Mouse (Mus musculus): ENCODE data around the gene Mrps11. TPM values are rescaled to one million over a fixed set of nuclear protein-coding genes. Genes with fewer than 3 reads are reported as not detected.

The Mrps11 gene
- polyA plus RNA-seq, 1 experiment: 60.6 TPM

DNA sequence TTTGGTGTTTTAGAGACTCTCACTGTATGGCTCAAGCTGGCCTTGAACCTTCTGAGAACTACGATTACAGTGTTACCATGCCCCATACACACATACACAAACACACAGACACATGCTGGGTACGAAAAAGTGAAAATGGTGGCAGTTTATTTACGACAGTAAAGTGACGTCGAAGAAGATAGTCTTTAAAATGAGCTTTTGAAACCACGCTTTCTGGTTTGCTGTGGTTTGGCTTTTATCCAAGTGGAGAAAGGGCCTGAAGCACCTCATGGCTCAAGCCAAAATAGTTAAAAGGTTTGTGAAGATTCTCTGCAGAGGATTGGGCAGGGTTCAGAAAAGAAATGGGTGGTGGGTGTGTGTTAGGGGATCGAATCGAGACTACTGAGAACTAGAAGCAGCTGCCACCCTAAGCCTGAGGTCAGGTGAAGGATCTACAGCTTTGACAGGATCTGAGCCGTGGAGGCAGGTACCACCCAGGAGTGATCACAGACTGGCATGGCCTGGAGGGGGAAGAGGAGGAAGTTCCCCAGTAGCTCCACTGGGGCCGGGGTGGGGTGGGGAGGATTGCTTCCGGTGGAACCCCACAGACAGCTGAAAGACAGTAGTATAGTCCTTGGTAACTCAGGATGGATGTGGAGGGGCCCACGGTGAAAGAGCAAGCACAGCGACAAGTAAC, 11.1 kb downstream of the Mrps11 start:
- Histone ChIP-seq H3K27ac (ENCODE audit: insufficient read depth, low read depth, low read length) (no peak overlapping the region), H3K27me3 (replicated peaks; ENCODE audit: control insufficient read depth, insufficient read depth, low read length) (no peaks in the 10 kb centered on the region), H3K36me3 (ENCODE audit: control insufficient read depth, insufficient read depth, low read length) (no peaks in the 10 kb centered on the region), H3K4me3 (ENCODE audit: insufficient read depth, low read depth, low read length) (no peak overlapping the region), H3K4me1 (ENCODE audit: control insufficient read depth, insufficient read depth, low read length) (no peaks in the 10 kb centered on the region)
- WGBS: 82% methylated on average over 13 of the region's 13 CpGs
- TF ChIP-seq CTCF (conservative IDR thresholded peaks at IDR 0.05; ENCODE audit: insufficient read depth, insufficient read length, low read depth, low read length) (no peak), POLR2A (IDR thresholded peaks at IDR 0.05; ENCODE audit: low read depth, low read length) (no peak)
- DNase-seq: no peak

DNA sequence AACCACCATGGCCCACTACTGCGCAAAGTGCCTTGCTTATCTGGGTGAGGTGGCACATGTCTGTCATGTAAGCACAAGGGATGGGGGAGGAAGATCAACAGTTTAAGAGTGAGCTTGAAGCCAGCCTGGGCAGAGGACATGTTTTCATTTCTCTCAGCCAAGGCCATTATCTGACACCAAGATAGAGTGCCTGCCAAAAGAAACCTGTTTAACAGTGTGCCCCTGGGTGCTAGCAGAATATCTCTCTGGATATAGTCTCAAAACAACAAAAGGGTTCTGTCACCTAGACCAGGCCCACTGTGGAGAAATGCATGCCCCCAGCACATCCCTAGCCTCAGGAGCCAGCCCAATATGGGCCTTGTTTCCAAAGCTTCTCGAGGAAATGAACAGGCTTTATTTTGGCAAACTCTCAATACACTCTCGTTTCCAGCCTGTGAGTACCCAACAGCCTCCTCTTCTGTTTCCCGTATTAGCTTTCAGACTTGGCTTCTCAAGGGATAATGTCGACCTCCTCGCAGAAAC, 11.7 kb downstream of the Mrps11 start:
- no peak for TF ChIP-seq CTCF (conservative IDR thresholded peaks at IDR 0.05; ENCODE audit: insufficient read depth, insufficient read length, low read depth, low read length)
- TF ChIP-seq POLR2A (IDR thresholded peaks at IDR 0.05; ENCODE audit: low read depth, low read length): no peak
- Histone ChIP-seq H3K36me3 (ENCODE audit: control insufficient read depth, insufficient read depth, low read length) (no peaks in the 10 kb centered on the region), H3K27ac (ENCODE audit: insufficient read depth, low read depth, low read length) (no peak overlapping the region), H3K27me3 (replicated peaks; ENCODE audit: control insufficient read depth, insufficient read depth, low read length) (no peaks in the 10 kb centered on the region), H3K4me1 (ENCODE audit: control insufficient read depth, insufficient read depth, low read length) (no peaks in the 10 kb centered on the region), H3K4me3 (ENCODE audit: insufficient read depth, low read depth, low read length) (no peak overlapping the region)
- DNase-seq: no peak
- WGBS: 65% methylated on average over 6 of the region's 6 CpGs

DNA sequence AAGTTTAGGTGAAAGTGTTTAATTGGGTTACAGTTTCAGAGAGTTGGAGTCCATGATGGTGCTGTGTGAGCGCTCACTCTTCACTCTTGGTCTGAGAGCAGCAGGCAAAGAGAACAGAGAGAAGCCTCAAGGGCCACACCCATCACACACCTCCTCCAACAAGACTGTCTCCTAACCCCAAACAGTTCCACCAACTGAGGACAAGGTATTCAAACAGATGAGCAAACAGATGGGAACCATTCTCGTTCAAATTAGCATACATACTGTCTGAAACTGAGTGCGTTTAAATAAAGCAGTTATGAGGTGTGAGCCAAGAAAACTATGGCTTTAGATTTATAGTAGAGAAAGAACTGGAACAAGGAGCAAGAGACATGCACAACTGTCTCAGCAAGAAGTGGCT, 13.7 kb downstream of the Mrps11 start:
- H3K36me3 ChIP-seq (ENCODE audit: control insufficient read depth, insufficient read depth, low read length): no peaks in the 10 kb centered on the region
- H3K27me3 ChIP-seq (replicated peaks; ENCODE audit: control insufficient read depth, insufficient read depth, low read length): no peaks in the 10 kb centered on the region
- no peak overlapping the region for H3K27ac ChIP-seq (ENCODE audit: insufficient read depth, low read depth, low read length)
- H3K4me1 ChIP-seq (ENCODE audit: control insufficient read depth, insufficient read depth, low read length): no peaks in the 10 kb centered on the region
- WGBS: 85% methylated on average over 3 of the region's 3 CpGs
- TF ChIP-seq POLR2A (IDR thresholded peaks at IDR 0.05; ENCODE audit: low read depth, low read length): no peak
- no peak for TF ChIP-seq CTCF (conservative IDR thresholded peaks at IDR 0.05; ENCODE audit: insufficient read depth, insufficient read length, low read depth, low read length)
- DNase-seq: no peak
- no peak overlapping the region for H3K4me3 ChIP-seq (ENCODE audit: insufficient read depth, low read depth, low read length)

DNA sequence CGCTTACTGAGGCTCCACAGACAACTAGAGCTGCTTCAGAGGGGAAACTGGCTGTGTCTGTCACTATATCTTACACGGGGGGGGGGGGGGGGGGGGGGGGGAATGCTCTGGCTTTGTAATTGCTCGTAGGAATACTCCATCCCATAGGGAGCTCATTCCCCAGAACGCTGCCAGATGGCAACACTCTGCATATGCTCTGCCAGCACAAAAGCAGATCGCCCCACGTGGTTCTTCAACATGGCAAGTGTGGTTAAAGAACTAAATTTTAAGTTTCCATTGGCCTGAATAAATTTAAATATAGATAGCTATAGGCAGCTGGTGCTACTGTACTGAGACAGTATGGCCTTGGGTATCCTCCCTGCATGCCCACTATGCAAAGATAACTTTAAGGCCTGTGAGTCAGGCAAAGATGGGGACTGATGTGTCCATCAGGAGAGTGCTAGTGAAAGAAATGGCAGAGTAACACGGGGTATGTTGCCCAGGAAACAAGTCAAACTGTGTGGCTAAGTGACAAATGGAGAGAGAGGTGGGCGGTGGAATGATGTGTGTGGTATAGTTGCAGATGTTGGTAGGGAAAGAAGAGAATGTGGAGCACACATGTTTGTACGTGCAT, 15.0 kb downstream of the Mrps11 start:
- DNase-seq: no peak
- H3K27me3 ChIP-seq (replicated peaks; ENCODE audit: control insufficient read depth, insufficient read depth, low read length): no peaks in the 10 kb centered on the region
- H3K4me1 ChIP-seq (ENCODE audit: control insufficient read depth, insufficient read depth, low read length): no peaks in the 10 kb centered on the region
- no peak overlapping the region for H3K4me3 ChIP-seq (ENCODE audit: insufficient read depth, low read depth, low read length)
- TF ChIP-seq POLR2A (IDR thresholded peaks at IDR 0.05; ENCODE audit: low read depth, low read length): no peak
- TF ChIP-seq CTCF (conservative IDR thresholded peaks at IDR 0.05; ENCODE audit: insufficient read depth, insufficient read length, low read depth, low read length): no peak
- no peaks in the 10 kb centered on the region for H3K36me3 ChIP-seq (ENCODE audit: control insufficient read depth, insufficient read depth, low read length)
- H3K27ac ChIP-seq (ENCODE audit: insufficient read depth, low read depth, low read length): no peak overlapping the region
- WGBS: 60% methylated on average over 9 of the region's 9 CpGs

DNA sequence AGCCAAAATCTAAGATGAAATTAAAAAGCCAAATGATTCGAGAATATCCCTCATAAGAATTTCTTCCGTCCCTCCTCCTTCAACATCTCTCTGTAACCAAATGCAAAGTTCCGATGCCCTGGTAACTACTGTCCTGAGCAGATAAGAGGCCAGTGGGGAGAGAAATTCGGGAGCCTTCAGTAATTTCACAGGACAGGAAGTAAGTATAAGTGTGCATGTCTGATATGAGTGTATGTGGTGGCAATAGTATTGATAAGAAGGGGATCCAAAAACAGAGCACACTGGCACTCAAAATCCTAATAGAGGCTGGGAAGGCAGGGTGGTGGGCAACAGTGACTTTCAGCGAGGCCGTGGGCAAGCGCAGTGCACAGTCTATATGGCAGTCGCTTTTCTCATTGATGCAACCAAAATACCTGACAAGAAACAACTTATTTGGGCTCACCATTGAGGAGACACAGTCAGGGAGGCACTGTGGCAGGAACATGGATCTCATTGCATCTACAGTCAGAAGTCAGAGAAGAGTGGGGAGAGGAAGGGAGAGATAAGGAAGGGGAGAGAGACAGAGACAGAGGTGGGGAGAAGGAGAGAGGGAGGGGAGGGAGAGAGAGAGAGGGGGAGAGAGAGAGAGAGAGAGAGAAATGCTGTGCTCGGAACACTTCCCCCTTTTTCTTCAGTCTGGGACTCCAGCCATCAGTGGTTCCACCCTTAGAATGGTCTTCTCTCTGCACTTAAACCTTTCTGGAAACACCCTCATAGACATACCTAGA, 17.0 kb downstream of the Mrps11 start:
- Histone ChIP-seq H3K4me3 (ENCODE audit: insufficient read depth, low read depth, low read length) (no peak overlapping the region), H3K36me3 (ENCODE audit: control insufficient read depth, insufficient read depth, low read length) (no peaks in the 10 kb centered on the region), H3K4me1 (ENCODE audit: control insufficient read depth, insufficient read depth, low read length) (no peaks in the 10 kb centered on the region), H3K27ac (ENCODE audit: insufficient read depth, low read depth, low read length) (no peak overlapping the region), H3K27me3 (replicated peaks; ENCODE audit: control insufficient read depth, insufficient read depth, low read length) (no peaks in the 10 kb centered on the region)
- no peak for DNase-seq
- WGBS: 82% methylated on average over 9 of the region's 9 CpGs
- TF ChIP-seq POLR2A (IDR thresholded peaks at IDR 0.05; ENCODE audit: low read depth, low read length) (no peak), CTCF (conservative IDR thresholded peaks at IDR 0.05; ENCODE audit: insufficient read depth, insufficient read length, low read depth, low read length) (no peak)

DNA sequence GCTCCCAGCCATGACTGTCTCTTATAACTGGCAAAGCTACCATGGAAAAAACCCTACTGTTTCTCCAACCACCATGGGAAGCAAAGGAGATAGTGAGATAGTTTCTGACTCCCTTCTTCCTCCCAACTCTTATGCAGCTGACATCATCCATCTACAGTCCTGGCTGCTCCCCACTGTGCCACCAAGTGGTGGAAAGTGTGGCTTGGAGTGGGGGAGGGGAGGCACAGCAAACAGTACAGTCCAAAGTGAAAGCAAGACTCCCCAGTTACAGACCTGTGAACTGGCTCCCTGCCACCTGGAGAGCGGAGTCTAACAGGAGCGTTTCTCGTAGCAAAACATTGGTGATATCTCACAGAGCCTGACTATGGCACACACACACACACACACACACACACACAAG, 20.9 kb downstream of the Mrps11 start:
- Histone ChIP-seq H3K27me3 (replicated peaks; ENCODE audit: control insufficient read depth, insufficient read depth, low read length) (no peaks in the 10 kb centered on the region), H3K36me3 (ENCODE audit: control insufficient read depth, insufficient read depth, low read length) (no peaks in the 10 kb centered on the region), H3K4me3 (ENCODE audit: insufficient read depth, low read depth, low read length) (no peak overlapping the region), H3K27ac (ENCODE audit: insufficient read depth, low read depth, low read length) (no peak overlapping the region), H3K4me1 (ENCODE audit: control insufficient read depth, insufficient read depth, low read length) (no peaks in the 10 kb centered on the region)
- no peak for TF ChIP-seq POLR2A (IDR thresholded peaks at IDR 0.05; ENCODE audit: low read depth, low read length)
- TF ChIP-seq CTCF (conservative IDR thresholded peaks at IDR 0.05; ENCODE audit: insufficient read depth, insufficient read length, low read depth, low read length): peak; percentile 40; the same call in 1 of the 2 replicates
- peak; percentile 17 for DNase-seq
- 72% methylated on average over 3 of the region's 3 CpGs for WGBS

DNA sequence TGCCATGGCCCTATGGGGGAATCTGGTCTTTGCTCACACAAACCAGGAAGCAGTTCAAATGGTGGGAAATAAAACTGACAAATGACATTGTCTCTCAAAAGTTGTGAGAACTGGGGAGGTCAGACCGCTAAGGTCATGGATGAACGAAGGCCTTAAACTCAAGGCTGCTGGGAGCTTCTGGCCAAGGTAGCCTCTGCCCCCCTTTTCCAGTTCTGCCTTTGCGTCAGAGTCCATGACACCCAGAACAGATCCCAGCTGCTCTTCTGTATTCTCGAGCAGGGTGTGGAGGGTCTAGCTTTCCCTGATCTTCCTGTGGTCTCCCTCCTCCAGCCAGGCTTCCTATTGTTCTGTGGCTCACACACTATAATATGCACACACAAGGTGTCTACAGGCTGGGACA, 24.3 kb downstream of the Mrps11 start:
- H3K27ac ChIP-seq (ENCODE audit: insufficient read depth, low read depth, low read length): no peak overlapping the region
- DNase-seq: no peak
- H3K27me3 ChIP-seq (replicated peaks; ENCODE audit: control insufficient read depth, insufficient read depth, low read length): no peaks in the 10 kb centered on the region
- H3K36me3 ChIP-seq (ENCODE audit: control insufficient read depth, insufficient read depth, low read length): no peaks in the 10 kb centered on the region
- H3K4me1 ChIP-seq (ENCODE audit: control insufficient read depth, insufficient read depth, low read length): no peaks in the 10 kb centered on the region
- no peak for TF ChIP-seq POLR2A (IDR thresholded peaks at IDR 0.05; ENCODE audit: low read depth, low read length)
- no peak for TF ChIP-seq CTCF (conservative IDR thresholded peaks at IDR 0.05; ENCODE audit: insufficient read depth, insufficient read length, low read depth, low read length)
- 52% methylated on average over 4 of the region's 4 CpGs for WGBS
- H3K4me3 ChIP-seq (ENCODE audit: insufficient read depth, low read depth, low read length): no peak overlapping the region
